Mouse (Mus musculus) small intestine, adult 2 months (tissue): ENCODE measurements around the gene Fxyd2.

ENCODE experiments used
- CTCF ChIP-seq: fragments of 200-500 bp; IDR thresholded peaks from 2 replicates; pipeline ENCODE4 v1.5.1; 2012; ENCODE audit warnings: low read depth, mild to moderate bottlenecking, control low read depth, inconsistent platforms, low read length, moderate library complexity, mixed read lengths; ENCODE audit not compliant: insufficient replicate concordance, insufficient read length; ENCODE audit errors: extremely low read depth
- POLR2A ChIP-seq: fragments of 200-500 bp; IDR thresholded peaks from 2 replicates; pipeline ENCODE4 v1.6.1; 2012; ENCODE audit warnings: low read depth, mild to moderate bottlenecking, control low read depth, inconsistent platforms, low read length, moderate library complexity

- TF ChIP-seq CTCF = no peak
- TF ChIP-seq POLR2A = no peak
Observed at GRCm38 (mm10) chr9:45440083-45440784, 40.8 kb downstream of the Fxyd2 start.
